Mouse (Mus musculus): ENCODE data around the gene Esrra.
"Not testable (repeated sequence)": the region's sequence is repeated elsewhere in the genome, so short reads cannot be mapped to it uniquely, and the experiment has no call there.

Esrra gene

DNA sequence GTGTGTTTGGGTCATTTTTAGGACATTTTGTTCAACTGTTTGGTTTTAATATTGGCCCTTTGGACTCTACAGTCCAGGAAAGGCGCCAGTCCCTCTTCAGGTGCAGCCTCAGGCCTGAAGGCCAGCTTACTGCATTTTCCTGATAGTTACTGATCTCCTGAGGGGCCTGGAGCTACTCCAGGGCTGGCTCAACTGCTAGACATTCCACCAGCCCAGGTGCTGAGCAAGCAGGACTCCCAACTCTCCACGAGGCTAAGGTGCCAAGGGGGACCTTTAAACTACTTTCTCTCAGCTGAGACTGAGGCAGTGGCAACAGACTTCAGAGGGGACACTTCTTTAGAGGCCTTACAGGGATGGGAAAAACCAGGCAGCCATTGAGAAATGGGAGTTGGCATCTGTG lies 16.8 kb downstream of the Esrra start:
- no peak for DNase-seq (ENCODE audit: low read depth, low spot score)

DNA sequence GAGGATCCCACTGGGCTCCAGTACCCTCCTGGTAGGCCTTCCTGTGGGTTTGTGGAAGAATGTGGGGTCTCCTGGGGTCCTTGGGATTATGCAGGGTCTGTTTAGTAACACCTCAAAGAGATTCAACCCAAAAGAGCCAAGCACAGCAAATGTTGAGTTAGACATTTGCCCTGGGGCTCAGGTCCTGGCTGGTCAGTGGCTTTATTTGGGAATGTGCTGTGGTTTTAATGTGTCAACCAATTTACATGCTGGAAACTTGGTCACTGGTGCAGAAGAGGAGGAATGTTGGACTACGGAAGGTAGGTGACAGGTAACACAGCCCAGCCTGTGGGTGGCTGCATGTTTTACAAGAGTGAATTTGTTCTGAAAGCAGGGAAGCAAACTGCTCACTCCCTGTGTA lies 18.6 kb downstream of the Esrra start:
- no peak for DNase-seq (ENCODE audit: low read depth, low spot score)

DNA sequence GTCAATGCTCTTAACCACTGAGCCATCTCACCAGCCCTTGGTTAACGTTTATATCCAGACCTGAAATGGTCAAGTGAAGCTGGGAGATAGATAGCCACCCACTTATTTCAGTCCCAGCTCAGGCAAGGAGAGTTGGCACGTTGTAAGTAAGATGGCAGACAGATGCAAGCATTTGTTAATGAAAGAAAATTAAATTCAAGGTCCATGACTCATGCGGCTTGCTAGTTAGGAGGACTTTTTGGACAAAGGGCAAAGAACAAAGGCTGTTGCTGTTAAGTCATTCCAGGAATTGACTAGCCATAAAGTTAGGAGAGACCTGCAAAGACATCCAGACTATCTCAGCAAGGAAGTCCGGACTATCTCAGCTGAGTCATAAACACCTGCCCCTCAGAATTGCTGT lies 22.0 kb downstream of the Esrra start:
- no peak for DNase-seq (ENCODE audit: low read depth, low spot score)

DNA sequence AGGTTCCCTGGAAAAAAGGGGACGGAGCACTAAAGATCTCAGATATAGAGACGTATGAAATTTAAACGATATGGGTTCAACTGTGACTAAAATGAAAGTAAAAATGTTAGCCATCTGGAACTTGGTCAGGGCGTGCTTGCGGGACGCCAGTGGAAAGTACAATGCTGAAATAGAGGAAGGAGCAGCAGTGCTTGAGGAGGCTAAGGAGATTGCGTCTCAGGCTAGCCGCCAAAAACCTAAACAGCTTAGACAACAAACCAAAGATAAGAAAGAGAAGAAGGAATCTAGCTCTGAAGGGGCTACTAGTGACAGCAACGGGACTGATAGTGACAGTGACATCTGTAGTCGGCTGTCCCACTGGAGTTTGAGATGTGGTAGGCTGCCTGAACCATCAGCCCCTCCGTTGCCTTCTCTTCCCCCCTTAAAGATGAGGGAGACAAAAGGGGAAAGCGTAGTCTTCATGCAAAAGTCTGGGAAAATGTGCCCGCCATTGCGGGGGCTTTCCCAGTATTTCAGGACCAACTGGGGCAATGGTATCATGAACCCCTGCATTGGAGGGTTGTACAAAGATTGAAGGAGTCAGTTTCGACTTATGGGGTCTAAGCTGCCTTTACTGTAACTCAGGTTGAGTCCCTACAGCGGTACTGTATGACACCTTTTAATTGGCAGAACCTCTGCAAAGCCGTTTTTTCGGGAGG lies 25.9 kb downstream of the Esrra start:
- not testable (repeated sequence) for DNase-seq (ENCODE audit: low read depth, low spot score)

DNA sequence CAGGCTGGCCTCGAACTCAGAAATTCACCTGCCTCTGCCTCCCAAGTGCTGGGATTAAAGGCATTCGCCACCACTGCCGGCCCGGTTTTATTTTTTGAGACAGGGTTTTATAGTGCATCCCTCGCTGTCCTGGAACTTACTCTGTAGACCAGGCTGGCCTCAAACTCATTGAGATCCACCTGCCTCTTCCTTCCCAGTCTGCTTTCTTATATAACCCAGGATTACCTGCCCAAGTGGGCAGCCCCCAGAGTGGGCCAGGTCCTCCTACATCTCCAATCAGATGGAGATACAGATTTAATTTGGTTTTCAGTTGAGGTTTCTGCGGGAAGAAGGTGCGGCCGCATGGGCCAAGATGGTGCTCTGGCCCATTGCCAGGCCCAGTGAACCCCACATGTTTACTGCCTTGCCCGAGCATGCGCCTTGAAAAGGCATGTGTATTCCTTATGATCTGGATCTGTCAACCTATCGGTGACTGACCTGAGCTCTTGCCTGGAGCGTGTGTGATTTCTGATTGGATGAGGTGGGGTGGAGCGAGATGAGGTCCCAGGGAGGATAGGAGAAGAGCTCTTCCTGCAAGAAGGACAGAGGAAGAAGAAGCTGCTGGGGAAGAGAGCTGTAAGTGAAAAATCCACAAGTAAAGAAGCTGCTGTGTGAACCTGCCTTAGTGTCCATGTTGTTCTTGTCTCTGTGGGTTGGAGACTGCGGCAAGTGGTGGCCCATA lies 27.7 kb downstream of the Esrra start:
- DNase-seq (ENCODE audit: low read depth, low spot score): no peak

GRCm38 (mm10) chr19:6892512-6892911 lies 29.1 kb downstream of the Esrra start:
- DNase-seq (ENCODE audit: low read depth, low spot score): no peak

- no peak for DNase-seq (ENCODE audit: low read depth, low spot score)
Measured at GRCm38 (mm10) chr19:6877965-6878364, 43.6 kb downstream of the Esrra start.

GRCm38 (mm10) chr19:6876799-6877198 lies 44.8 kb downstream of the Esrra start:
- no peak for DNase-seq (ENCODE audit: low read depth, low spot score)

GRCm38 (mm10) chr19:6875834-6876233 lies 45.8 kb downstream of the Esrra start:
- DNase-seq (ENCODE audit: low read depth, low spot score): no peak

- DNase-seq (ENCODE audit: low read depth, low spot score): no peak
Measured at GRCm38 (mm10) chr19:6874257-6874656, 47.4 kb downstream of the Esrra start.

DNA sequence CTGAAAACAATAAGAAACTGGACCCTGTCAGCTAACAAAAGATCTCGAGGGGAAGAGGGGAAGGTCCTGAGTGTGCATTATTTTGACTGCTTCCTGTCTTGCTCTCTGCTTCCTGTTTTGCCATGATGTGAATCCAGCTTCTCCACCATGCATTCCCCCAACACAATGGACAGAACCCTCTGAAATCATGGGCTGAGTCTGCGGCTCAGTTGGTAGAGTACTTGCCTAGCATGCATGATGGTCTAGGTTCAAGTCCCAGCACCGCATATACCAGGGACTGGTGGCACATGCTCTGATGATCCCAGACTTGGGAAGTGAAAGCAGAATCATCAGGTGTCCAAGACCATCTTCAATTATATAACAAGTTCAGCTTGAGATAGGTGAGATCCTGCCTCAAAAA lies 48.9 kb downstream of the Esrra start:
- DNase-seq (ENCODE audit: low read depth, low spot score): no peak

GRCm38 (mm10) chr19:6871574-6872271 lies 49.9 kb downstream of the Esrra start:
- no peak for DNase-seq (ENCODE audit: low read depth, low spot score)

DNA sequence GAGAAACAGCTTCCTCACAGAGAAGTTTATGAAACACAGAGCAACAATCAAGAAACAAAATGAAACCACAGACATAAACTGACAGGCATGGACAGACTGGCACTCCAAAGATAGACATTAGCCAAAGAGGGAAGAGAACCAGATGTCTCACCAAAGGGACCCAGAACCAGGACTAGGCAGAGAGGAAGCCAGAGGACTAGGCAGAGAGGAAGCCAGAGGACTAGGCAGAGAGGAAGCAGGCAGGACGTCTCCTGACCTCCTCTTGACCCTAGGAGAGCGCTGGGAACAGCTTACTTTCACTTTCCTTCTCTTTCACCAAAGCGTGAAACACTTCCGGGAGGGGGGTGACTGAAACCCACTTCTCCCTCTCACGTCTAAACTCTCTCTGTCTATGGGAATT lies 52.3 kb downstream of the Esrra start:
- DNase-seq (ENCODE audit: low read depth, low spot score): no peak

GRCm38 (mm10) chr19:6861451-6861850 lies 60.2 kb downstream of the Esrra start:
- no peak for DNase-seq (ENCODE audit: low read depth, low spot score)

Data from retina, adult 2 months (tissue).